Mouse (Mus musculus): ENCODE measurements around the gene Tmem8. TPM values are rescaled to one million over a fixed set of nuclear protein-coding genes. Genes with fewer than 3 reads are reported as not detected.

Tmem8 gene
- polyA plus RNA-seq, 1 experiment, result 1.5 TPM

DNA sequence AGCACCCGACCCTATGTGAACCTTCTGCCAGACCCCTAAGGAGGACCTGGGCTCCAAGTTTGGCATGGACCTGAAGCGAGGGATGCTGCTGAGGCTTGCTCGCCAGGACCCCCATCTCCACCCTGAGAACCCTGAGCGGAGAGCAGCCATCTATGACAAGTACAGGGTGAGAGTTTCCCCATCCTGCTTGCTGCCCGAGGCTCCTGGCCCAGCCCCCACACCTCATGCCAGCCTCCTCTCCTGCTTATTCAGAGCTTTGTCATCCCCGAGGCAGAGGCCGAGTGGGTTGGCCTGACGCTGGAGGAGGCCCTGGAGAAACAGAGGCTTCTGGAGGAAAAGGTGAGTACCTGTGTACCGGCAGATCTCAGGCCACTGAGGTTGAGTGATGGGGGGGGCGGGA is 12.1 kb downstream of the Tmem8 start:
- Histone ChIP-seq H3K27me3 (ENCODE audit: control insufficient read depth, insufficient read depth, insufficient read length) (no peaks in the 10 kb centered on the region), H3K79me2 (ENCODE audit: control insufficient read depth, insufficient read depth) (peaks cover 22% of the 10 kb centered on the region), H3ac (ENCODE audit: control insufficient read depth, insufficient read length, low read depth) (no peak overlapping the region), H3K36me3 (ENCODE audit: control insufficient read depth, insufficient read depth) (peaks cover 26% of the 10 kb centered on the region), H3K79me3 (ENCODE audit: low read depth) (peaks cover 20% of the 10 kb centered on the region), H3K4me3 (ENCODE audit: insufficient read depth, poor library complexity, severe bottlenecking) (no peak overlapping the region)
- TF ChIP-seq USF1 (IDR thresholded peaks at IDR 0.05; ENCODE audit: low read depth) (no peak), MYOD1 (IDR thresholded peaks at IDR 0.05; ENCODE audit: control insufficient read depth, insufficient read length, low read depth) (no peak), CEBPB (IDR thresholded peaks at IDR 0.05; ENCODE audit: low read depth) (no peak), CTCF (IDR thresholded peaks at IDR 0.05; ENCODE audit: control insufficient read depth, insufficient read depth, insufficient read length) (no peak), MAX (IDR thresholded peaks at IDR 0.05) (no peak), FOSL1 (IDR thresholded peaks at IDR 0.05; ENCODE audit: insufficient read depth, low read length, poor library complexity, severe bottlenecking) (no peak), MYOG (IDR thresholded peaks at IDR 0.05; ENCODE audit: control insufficient read depth, extremely low read depth, insufficient read length) (no peak)

DNA sequence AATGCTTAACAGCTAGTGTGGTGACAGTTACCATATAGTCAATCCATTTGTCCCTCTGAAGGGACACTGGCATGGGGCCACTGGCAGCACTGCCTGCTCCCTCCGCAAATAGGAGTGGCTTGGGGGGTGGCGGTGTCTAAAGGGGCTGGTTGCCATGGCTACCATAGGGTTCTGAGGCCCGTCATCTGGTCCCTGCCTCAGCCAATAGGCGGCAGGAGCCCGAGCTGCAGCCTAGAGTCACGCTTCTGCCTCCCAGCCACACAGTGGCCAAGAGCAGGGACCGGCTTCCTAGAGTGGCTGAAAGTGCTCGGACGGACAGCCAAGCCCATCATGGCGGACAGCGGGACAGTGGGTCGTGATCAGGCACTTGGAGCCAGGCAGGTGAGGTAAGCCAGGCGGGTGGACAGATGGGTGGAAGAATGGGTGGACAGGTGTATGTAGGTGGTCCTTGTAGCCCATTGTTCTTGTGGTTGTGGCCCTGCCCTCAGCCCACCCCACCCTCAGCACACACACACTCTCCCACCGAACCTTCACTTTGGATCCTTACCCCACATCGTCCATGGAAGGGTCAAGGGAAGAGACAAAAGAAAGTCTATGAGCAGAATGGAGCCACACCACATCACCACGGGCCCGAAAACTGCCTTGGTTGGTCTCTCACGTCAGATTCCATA is 18.1 kb downstream of the Tmem8 start:
- Histone ChIP-seq H3K79me2 (ENCODE audit: control insufficient read depth, insufficient read depth) (no peaks in the 10 kb centered on the region), H3K79me3 (ENCODE audit: low read depth) (no peaks in the 10 kb centered on the region), H3K4me3 (ENCODE audit: insufficient read depth, poor library complexity, severe bottlenecking) (no peak overlapping the region), H3K36me3 (ENCODE audit: control insufficient read depth, insufficient read depth) (peaks cover 20% of the 10 kb centered on the region), H3K27me3 (ENCODE audit: control insufficient read depth, insufficient read depth, insufficient read length) (no peaks in the 10 kb centered on the region), H3ac (ENCODE audit: control insufficient read depth, insufficient read length, low read depth) (no peak overlapping the region)
- TF ChIP-seq MYOD1 (IDR thresholded peaks at IDR 0.05; ENCODE audit: control insufficient read depth, insufficient read length, low read depth) (no peak), MYOG (IDR thresholded peaks at IDR 0.05; ENCODE audit: control insufficient read depth, extremely low read depth, insufficient read length) (no peak), FOSL1 (IDR thresholded peaks at IDR 0.05; ENCODE audit: insufficient read depth, low read length, poor library complexity, severe bottlenecking) (no peak), MAX (IDR thresholded peaks at IDR 0.05) (no peak), USF1 (IDR thresholded peaks at IDR 0.05; ENCODE audit: low read depth) (no peak), CTCF (IDR thresholded peaks at IDR 0.05; ENCODE audit: control insufficient read depth, insufficient read depth, insufficient read length) (no peak), CEBPB (IDR thresholded peaks at IDR 0.05; ENCODE audit: low read depth) (no peak)

DNA sequence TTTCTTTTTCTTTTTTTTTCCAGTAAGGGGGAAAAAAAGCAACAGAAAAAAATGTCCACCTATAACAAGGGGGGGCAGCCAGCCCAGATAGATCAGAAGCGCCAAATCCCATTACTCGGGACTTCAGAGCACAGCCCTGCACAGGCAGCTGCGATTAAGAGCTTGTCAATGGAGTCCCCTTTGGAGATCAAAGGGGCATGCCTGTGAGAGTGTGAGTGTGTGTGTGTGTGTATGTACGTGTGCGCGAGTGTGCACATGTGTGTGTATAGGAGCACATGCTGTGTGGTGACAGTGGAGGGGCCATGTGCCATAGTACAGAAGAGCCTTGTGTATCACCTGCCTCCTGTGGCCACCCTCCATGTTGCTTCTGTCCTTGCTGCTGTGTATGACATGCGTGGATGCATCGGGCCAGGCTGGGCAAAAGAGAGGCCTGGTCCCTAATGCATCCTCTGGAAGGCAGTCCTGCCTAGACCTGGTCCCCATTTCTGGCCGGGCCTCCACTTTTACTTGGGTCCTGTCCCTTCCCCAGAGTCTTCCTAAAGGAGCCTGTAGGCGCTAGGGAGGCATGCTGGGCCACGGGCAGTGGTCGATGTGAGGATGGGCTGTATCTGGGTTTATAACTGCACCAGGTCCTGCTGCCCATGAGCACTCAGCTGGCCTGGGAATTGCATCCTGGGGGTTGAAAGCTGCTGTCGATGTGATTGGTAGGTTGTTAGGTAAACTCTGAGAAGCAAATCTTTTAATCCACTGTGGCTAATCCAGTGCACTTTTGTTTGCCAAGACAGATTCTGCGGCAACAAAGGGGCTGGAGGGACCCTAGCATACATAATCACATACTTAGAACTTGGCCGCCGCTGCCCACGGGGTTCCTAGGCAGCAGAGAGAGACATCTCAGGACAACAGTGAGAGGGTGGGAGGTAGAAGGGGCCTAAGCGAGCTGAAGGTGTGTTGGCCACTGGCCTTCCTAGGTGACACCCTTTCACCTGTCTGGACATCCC is 19.1 kb downstream of the Tmem8 start:
- Histone ChIP-seq H3K79me3 (ENCODE audit: low read depth) (no peaks in the 10 kb centered on the region), H3K36me3 (ENCODE audit: control insufficient read depth, insufficient read depth) (peaks cover 18% of the 10 kb centered on the region), H3K79me2 (ENCODE audit: control insufficient read depth, insufficient read depth) (no peaks in the 10 kb centered on the region), H3K27me3 (ENCODE audit: control insufficient read depth, insufficient read depth, insufficient read length) (no peaks in the 10 kb centered on the region), H3ac (ENCODE audit: control insufficient read depth, insufficient read length, low read depth) (no peak overlapping the region), H3K4me3 (ENCODE audit: insufficient read depth, poor library complexity, severe bottlenecking) (no peak overlapping the region)
- no peak for TF ChIP-seq USF1 (IDR thresholded peaks at IDR 0.05; ENCODE audit: low read depth)
- TF ChIP-seq CTCF (IDR thresholded peaks at IDR 0.05; ENCODE audit: control insufficient read depth, insufficient read depth, insufficient read length), result no peak
- no peak for TF ChIP-seq FOSL1 (IDR thresholded peaks at IDR 0.05; ENCODE audit: insufficient read depth, low read length, poor library complexity, severe bottlenecking)
- TF ChIP-seq CEBPB (IDR thresholded peaks at IDR 0.05; ENCODE audit: low read depth), result no peak
- no peak for TF ChIP-seq MYOD1 (IDR thresholded peaks at IDR 0.05; ENCODE audit: control insufficient read depth, insufficient read length, low read depth)
- no peak for TF ChIP-seq MYOG (IDR thresholded peaks at IDR 0.05; ENCODE audit: control insufficient read depth, extremely low read depth, insufficient read length)
- no peak for TF ChIP-seq MAX (IDR thresholded peaks at IDR 0.05)

DNA sequence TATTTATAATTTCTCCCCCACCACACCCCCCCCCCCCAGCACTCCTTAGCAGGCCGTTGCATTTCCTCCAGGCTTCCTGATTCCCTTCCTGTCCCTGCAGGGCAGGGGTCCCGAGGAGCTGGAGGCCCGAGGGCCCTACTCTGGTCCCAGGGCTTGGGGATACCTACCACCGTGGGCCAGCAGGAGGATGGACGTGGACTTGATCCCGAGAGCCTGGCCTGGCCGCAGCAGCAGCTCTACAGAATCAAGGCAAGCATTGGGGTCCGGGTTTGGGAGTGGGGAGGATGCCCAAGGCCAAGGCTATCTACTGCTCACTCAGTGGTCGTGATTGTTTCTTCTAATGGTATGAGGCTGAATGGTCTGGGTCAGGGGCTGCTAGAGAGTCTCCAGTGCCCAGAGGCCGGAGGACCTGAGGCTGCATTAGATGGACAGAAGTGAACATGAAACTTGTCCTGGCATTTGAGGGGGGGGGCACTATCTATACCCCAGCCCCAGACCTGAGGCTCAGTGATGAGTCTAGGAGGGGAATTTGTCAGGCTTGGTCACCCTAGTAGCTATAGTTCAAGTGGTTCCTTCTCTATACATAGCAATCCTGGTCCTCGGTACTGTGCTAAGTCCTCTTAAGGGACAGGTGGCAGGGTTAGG is 24.1 kb downstream of the Tmem8 start:
- Histone ChIP-seq H3K79me3 (ENCODE audit: low read depth) (peaks cover 31% of the 10 kb centered on the region), H3ac (ENCODE audit: control insufficient read depth, insufficient read length, low read depth) (no peak overlapping the region), H3K27me3 (ENCODE audit: control insufficient read depth, insufficient read depth, insufficient read length) (no peaks in the 10 kb centered on the region), H3K4me3 (ENCODE audit: insufficient read depth, poor library complexity, severe bottlenecking) (no peak overlapping the region), H3K79me2 (ENCODE audit: control insufficient read depth, insufficient read depth) (peaks cover 36% of the 10 kb centered on the region), H3K36me3 (ENCODE audit: control insufficient read depth, insufficient read depth) (peaks cover under 1% of the 10 kb centered on the region)
- TF ChIP-seq CEBPB (IDR thresholded peaks at IDR 0.05; ENCODE audit: low read depth), result no peak
- TF ChIP-seq MYOD1 (IDR thresholded peaks at IDR 0.05; ENCODE audit: control insufficient read depth, insufficient read length, low read depth), result no peak
- no peak for TF ChIP-seq FOSL1 (IDR thresholded peaks at IDR 0.05; ENCODE audit: insufficient read depth, low read length, poor library complexity, severe bottlenecking)
- TF ChIP-seq MAX (IDR thresholded peaks at IDR 0.05), result no peak
- TF ChIP-seq CTCF (IDR thresholded peaks at IDR 0.05; ENCODE audit: control insufficient read depth, insufficient read depth, insufficient read length), result no peak
- TF ChIP-seq USF1 (IDR thresholded peaks at IDR 0.05; ENCODE audit: low read depth), result no peak
- no peak for TF ChIP-seq MYOG (IDR thresholded peaks at IDR 0.05; ENCODE audit: control insufficient read depth, extremely low read depth, insufficient read length)

DNA sequence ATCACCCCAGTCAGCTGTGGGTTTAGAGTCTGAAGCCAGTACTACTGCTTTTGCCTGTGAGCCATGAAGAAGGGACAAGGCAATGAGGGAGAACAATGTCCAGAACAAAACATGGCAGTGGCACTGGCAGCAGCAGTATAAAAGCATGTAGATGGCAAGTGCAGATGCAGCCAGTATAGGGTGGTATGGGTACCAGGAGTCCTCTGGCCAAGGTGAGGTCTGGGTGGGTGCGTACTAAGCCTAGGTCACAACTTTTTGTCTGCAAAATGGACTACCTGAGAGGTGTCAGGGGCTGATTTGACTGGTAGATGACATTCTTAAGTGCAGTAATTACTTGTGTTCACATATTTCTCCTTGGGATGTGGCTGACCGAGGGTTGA is 24.6 kb downstream of the Tmem8 start:
- Histone ChIP-seq H3K79me3 (ENCODE audit: low read depth) (peaks cover 36% of the 10 kb centered on the region), H3K36me3 (ENCODE audit: control insufficient read depth, insufficient read depth) (peaks cover 5% of the 10 kb centered on the region), H3K79me2 (ENCODE audit: control insufficient read depth, insufficient read depth) (peaks cover 41% of the 10 kb centered on the region), H3K27me3 (ENCODE audit: control insufficient read depth, insufficient read depth, insufficient read length) (no peaks in the 10 kb centered on the region), H3ac (ENCODE audit: control insufficient read depth, insufficient read length, low read depth) (no peak overlapping the region), H3K4me3 (ENCODE audit: insufficient read depth, poor library complexity, severe bottlenecking) (peak overlapping the region; percentile 65)
- TF ChIP-seq MAX (IDR thresholded peaks at IDR 0.05) (no peak), CEBPB (IDR thresholded peaks at IDR 0.05; ENCODE audit: low read depth) (no peak), MYOG (IDR thresholded peaks at IDR 0.05; ENCODE audit: control insufficient read depth, extremely low read depth, insufficient read length) (no peak), MYOD1 (IDR thresholded peaks at IDR 0.05; ENCODE audit: control insufficient read depth, insufficient read length, low read depth) (no peak), CTCF (IDR thresholded peaks at IDR 0.05; ENCODE audit: control insufficient read depth, insufficient read depth, insufficient read length) (no peak), FOSL1 (IDR thresholded peaks at IDR 0.05; ENCODE audit: insufficient read depth, low read length, poor library complexity, severe bottlenecking) (no peak), USF1 (IDR thresholded peaks at IDR 0.05; ENCODE audit: low read depth) (no peak)

All from C2C12 (cell line).